Mouse (Mus musculus): ENCODE data around the gene Mrpl43. TPM values are rescaled to one million over a fixed set of nuclear protein-coding genes. Genes with fewer than 3 reads are reported as not detected.
"Not testable (repeated sequence)": the region's sequence is repeated elsewhere in the genome, so short reads cannot be mapped to it uniquely, and the experiment has no call there.

Mrpl43 gene
- polyA plus RNA-seq (2017; shearing (Covaris generic)): 10 to 100 TPM; 67.8 to 71.3 TPM

DNA sequence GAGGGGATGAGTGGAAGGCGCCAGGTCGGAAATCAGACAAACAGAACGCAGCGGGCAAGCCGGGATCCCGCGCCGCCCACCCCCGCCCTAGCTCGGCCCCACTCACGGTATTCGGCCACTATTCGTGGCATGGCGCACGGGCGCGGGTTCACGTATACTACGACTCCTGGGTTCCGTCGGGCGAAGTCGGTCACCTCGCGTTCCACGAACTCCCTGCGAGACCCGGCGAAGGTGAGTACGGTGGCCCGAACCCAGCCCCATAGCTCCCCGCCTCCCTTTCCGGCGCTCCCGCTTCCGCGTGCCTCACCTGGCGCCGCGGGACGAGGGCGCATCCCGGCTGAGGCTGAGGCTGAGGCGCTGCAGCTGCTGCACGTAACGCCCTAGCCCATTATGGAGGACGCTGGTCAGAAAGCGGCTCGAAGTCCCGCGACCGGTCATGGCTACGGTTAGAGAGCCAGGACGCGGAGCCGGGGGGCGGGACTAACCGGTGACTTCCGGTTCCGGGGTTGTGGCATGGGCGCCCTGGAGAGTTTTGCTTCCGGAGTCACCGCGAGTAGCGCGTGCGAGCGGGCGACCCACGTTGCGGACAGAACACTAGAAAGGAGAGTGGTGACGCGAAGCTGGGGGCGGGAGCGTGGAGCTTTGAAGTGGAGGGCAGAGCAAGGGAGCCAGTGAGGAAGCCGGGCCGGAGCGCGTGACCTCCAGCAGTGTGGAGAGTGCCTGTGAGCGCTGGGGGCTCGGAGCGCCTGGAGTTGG lies at the start of gene Mrpl43:
Gene Mrpl43, minus strand, starts transcription at position 486 of the 756 bp plus-strand sequence.
- ATAC-seq: peak; percentile 96

DNA sequence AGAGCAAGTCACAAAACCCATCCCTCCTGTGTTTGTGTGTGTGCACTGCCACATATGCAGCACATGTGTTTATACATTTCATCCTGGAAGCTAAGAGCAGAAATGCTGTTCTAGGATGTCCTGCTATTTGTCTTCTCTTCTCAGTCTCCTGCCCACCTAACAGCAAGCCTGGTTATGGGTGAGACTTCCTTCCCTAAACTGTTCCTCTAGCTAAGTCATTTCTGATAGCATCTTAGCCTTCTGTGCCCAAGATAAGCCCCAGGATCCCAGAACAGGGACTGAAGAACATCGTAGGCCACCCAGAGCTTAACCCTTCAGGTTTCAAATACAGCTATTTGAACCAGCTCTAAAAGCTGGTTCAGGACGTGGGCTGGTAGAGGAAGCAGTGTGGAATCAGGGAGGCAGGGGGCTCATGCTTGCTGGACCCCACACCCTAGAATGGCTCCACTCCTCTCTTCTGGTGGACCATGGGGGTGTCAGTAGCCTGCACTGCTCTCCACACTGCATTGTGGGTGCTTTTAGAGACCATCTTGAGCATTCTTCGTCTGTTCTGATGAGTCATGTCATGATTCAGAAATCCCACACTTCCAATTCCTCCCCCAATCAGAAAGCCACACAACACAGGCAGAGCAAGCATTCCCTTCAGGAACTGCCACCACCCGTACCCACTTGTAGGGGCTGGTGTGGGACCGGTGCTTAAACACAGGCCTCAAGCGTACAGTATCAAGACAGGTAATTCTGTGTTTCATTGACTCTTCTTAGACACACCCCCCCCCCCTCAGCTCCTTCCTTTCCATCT lies 48.8 kb upstream of the Mrpl43 start:
- no peak for ATAC-seq

DNA sequence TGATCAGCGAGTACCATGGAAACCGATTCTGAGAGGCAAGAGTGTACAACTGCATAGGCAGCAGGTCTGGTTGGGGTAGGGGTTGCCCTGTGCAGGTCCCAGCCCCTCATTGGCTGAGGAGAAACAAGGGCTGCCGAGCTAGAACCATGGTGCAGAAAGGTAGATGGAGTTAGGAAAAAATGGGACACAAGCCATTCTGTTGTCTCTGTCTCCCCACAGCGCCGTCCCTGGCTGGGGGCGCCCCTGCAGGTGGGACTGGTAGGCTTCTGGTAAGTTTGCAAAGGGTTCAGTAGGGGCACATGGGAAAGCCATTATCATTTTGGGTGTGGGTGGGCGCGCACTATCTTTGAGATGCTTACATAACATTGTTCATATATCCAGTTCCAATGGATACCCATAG lies 47.2 kb upstream of the Mrpl43 start:
- ATAC-seq: no peak

DNA sequence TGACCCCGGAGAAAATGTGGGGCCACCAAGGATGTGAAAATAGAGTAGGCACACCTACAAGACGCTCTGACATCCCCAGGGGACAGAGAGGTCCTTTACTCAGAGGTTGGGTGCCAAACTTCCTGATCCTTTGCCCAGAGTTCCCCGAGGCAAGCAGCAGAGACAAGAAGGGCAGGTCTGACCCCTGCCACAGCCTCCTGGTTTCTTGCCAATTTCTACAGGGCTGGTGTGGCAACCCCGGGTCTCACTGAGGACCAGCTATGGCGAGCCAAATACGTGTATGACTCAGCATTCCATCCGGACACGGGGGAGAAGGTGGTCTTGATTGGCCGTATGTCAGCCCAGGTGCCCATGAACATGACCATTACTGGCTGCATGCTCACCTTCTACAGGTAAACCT lies 43.3 kb upstream of the Mrpl43 start:
- no peak for ATAC-seq

DNA sequence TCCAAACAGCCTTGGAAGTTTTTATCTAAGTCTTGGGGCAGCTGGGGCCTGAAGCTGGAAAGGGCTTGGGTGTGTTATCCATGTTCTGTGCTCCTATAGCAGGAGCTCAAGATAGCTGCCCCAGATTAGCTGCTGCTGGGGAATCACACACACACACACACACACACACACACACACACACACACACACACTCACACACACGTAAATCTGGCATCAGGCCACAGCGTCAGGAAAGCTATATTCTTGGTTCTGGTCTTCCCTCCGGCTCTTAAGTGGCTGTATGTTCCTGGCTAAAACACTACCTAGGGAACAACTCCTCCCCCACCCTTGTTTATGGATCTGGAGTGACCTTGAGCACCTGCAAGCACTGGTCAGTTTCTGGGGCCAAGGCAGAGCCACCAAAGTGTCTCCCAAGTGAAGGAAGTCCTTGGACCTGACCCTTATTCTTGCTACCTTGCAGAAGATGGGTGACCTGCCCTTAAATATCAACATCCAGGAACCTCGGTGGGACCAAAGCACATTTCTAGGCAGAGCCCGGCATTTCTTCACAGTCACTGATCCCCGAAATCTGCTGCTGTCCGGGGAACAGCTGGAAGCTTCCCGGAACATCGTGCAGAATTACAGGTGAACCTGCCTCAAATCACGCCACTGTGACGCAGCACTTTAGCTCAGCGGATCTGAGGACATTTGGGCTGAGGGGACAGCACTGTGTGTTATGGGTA lies 42.6 kb upstream of the Mrpl43 start:
- ATAC-seq: no peak

DNA sequence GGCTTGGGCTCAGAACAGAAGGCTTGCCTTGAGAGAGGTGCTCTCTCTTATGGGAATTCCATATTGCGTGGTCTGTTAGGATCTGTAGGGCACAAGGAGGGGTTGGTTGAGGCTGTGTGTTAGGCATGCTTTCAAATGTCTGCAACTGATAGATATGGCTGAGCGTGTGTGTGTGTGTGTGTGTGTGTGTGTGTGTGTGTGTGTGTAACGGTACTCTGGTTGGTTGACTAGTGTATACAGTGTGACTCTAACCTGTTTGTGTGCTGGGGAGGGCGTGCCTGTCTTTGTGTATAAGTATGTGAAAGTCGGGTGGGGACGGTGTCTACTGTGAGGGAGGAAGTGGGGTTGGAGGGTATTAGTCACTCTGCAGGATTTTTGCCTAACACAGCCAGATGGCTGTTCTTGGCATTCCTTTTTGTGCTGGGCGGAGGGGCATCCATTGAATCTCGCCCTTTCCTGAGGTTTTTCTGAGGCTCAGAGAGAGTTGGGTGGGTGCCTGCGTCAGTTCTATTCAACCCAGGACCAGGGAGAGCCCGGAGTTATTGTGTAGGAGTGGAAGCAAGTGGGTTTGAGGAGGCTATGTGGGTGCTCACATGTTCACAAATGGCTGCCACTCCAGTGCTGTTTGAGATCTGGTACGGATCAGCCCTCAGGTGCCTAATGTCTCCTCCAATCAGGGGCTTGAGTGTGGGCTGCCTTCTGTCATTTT lies 41.8 kb upstream of the Mrpl43 start:
- ATAC-seq: peak; percentile 80

DNA sequence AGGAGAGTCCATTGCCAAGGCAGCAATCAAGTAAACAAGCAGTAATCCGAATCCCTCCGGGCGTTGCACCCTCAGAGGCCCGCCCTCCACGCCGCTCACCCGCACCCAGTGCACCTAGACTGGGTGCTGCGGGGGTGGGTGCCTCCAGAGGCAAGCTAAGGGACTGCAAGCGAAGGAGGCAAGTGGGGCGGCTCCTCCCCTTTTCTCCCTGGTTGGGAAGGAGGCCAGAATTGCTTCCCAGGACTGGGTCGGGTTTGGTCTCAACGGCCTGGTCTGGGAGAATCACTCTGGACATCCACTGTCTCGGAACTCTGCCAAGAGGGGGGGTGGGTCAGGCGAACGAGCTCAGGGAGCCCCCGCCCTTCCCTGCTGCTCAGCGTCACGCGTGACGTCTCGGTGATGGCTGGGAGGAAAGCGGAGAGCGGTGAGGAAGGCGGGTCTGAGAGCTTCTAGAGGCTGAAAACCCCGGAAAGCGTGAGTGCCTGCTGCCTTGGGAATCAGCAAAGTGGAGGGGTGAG lies 41.2 kb upstream of the Mrpl43 start, which contains the start of gene Sfxn3:
Gene Sfxn3, plus strand, starts transcription at position 87 of the 518 bp plus-strand sequence.
- ATAC-seq: peak; percentile 76

DNA sequence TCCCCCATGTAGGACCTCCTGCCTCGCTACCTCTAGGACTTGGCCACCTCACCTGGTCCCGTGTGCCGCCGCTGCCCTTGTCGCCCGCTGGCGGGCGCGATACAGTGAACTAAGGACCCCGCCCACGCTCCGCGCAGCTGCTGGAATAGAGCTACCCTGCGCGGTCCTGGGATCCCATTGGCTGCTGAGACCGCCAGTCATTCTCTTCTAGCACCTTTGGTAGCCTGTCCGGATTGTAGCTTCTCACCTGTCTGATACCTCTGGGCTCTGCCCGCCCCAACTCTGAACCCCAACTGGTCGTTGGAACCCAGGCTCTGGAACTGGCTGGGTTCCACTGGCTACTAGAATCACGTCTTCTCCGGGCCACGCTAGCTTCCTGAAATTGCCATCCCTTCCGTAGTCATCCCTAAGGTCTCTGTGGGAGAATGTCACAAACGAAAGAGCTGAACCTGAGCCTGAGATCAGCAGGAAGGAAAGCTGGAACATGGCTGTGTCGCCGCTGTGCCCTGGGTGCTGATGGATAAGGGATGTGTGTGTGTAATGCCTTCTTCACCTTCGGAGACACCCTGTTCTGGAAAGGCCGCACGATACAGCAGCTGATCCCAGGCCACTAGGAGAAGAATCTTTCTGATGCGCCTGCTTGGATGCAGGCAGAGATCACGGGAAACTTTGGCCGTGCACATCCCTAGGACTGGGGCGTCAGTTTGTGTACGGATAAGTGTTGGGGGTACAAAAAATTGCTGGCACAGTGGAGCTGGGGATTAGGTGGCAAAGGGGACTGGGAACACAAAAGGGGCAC lies 40.5 kb upstream of the Mrpl43 start:
- ATAC-seq: peak; percentile 26

DNA sequence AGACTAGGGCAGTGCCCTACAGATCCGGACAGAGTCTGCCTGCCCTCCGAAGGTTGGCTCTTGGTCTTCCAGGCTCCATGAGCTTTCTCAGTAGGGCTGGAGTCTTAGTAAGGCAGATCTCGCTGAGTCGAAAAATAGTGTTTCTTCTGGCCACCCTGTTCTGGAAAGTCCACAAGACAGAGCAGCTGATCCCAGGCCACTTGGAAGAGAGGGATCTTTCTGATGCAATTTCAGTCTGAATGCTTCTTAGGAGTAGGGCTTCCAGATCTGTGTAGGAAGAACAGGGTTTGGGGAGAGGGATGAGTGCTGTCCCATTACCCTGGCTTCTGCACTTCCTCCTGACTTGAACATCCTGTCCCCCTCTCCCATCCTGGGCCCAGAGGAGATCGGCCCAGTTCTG lies 39.4 kb upstream of the Mrpl43 start, which contains the start of gene Pdzd7:
Gene Pdzd7, minus strand, starts transcription at position 67 of the 400 bp plus-strand sequence.
- no peak for ATAC-seq

DNA sequence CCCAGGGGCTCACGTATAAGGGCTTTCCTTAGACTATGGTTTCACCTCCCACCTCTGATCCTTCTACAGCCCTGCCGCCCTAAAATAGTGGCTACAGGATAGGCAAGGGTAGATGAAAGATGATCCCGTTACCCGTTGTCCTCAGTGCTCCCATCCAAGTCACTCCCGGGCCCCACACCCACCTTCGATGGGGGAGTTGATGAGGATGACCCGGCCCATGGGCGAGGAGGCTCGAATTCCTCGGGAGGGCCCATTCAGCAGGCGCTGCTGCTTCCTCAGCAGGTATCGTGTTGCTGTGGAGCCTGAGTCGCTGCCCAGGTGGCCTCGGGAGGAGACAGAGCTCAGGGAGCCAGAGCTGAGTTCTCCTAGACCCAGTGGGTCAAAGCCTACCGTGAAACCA lies 39.0 kb upstream of the Mrpl43 start:
- ATAC-seq: no peak

DNA sequence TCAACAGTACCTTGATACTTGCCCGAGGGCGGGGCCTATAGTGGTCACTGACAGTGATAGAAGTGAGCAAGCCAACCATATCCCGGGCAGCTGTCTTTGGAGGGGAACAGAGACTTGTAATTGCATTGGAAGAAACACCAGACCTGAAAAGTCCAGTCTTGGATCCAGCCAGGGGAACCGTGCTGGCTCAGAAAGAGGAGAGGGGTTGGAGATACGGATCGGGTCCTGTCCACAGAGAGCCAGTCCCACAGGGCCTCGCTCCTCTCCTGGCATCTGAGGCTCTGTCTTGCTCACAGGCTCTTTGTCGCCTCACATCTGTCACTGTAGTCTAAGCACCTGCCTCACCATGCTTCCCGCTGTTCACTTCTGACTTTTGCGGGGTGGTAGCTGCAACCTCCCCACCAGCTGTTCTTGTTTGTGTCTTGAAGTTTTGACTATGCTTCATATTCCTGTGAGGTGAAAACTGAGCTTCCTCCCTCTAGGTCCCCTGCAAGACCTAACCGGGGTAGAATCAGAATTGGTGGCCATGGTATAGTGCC lies 38.2 kb upstream of the Mrpl43 start:
- ATAC-seq: no peak

DNA sequence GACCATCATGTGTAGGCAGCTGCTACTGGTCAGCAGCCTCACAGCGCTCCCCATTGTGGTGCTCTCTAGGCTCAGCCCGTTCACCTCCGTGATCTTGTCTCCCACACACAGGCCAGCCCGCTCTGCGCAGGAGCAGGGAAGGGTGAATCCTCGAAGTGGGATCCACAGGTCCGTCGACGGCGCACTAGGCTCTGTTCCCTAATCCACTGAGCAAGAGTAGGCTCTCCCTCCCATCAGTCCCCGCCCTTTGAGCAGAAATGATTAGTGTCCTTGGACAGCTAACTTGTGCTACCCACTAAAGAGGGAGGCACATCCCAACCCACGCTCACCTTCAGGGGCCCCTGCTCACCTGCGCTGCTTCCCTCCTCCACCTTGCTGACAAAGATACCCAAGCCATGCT lies 34.0 kb upstream of the Mrpl43 start:
- no peak for ATAC-seq

DNA sequence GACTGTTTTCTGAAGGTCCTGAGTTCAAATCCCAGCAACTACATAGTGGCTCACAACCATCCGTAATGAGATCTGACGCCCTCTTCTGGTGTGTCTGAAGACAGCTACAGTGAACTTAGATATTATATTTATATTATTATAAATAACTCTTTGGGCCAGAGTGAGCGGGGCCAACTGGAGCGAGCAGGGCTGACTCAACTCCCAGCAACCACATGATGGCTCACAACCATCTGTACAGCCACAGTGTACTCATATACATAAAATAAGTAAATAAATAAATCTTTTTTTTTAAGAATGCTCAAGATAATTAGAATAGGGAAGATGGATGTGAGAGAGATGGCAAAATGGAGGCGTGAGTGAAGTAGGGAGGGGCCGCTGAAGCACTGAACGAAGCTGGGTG lies 32.0 kb upstream of the Mrpl43 start:
- ATAC-seq: not testable (repeated sequence)

DNA sequence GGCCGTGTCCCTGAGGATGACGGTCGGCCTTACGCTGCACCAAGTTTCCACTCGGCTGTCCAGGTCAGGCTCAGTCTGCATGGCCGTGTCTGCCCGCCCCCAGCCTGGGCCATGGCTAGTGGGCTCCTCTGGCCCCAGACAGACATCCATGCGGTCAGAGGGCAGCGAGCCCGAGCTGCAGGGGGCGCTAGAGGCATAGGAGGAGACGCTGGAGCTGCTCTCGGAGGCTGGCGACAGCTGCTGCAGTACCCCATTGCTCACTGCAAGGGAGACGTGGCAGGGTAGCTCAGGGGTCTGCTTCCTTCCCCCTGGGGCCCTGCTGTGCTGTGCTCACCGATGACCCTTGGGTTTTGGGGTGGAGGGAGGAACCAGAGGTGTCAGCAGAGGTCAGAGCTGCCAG lies 30.6 kb upstream of the Mrpl43 start:
- no peak for ATAC-seq

DNA sequence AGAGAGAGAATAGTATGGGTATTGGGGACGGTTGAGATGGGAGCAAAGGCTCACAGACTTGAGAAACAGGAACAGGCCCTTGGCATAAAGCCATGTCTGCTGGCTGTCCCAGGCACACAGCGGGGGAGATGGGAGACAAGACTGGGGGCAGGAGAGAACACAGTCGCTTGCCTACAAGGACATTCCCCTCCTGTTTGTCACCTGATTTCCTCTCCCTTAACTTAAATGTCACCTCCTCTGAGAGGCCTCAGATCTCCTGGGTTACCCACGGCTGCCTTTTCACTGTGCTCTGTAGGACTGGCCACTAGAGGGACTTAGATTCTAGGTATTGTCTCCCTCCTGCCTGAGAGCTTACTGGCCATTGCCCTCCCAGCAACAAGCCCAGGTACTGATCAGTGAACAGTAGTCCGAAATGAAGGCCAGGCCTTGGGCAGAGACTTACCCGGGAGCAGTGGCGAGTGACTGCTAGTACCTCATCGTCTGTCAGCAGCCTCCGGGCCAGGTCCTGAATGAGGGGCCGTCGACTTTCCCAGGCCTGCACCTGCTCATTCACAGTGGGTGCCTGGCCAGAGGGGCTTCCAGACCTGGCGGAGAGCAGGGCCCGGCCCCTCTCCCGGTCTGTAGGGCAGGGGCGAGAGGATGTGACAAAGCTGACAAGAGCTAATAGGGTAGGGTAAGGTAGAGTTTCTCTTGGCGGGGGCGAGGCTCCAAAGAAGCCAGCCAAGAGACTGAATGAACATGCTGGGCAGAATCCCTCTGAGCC lies 26.5 kb upstream of the Mrpl43 start:
- peak; percentile 35 for ATAC-seq

DNA sequence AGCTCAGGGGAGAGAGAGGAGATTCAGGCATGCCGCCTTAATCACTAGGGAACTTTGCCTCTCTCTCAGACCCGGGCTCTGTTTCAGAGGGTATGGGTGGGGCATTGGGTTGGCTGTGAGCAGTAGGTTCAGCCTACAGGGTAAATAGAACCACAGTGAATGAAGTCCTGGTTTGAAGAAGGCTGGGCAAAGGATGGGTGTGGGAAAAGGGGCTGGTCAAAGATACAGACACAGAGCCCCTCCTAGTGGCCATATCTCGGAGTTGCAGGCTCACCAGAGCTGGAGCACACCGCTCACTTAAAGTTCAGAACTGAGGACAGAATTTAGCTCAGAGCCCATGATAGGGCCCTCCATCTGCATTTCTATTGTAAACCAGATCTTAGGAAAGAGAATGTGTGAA lies 25.5 kb upstream of the Mrpl43 start:
- peak; percentile 64 for ATAC-seq

DNA sequence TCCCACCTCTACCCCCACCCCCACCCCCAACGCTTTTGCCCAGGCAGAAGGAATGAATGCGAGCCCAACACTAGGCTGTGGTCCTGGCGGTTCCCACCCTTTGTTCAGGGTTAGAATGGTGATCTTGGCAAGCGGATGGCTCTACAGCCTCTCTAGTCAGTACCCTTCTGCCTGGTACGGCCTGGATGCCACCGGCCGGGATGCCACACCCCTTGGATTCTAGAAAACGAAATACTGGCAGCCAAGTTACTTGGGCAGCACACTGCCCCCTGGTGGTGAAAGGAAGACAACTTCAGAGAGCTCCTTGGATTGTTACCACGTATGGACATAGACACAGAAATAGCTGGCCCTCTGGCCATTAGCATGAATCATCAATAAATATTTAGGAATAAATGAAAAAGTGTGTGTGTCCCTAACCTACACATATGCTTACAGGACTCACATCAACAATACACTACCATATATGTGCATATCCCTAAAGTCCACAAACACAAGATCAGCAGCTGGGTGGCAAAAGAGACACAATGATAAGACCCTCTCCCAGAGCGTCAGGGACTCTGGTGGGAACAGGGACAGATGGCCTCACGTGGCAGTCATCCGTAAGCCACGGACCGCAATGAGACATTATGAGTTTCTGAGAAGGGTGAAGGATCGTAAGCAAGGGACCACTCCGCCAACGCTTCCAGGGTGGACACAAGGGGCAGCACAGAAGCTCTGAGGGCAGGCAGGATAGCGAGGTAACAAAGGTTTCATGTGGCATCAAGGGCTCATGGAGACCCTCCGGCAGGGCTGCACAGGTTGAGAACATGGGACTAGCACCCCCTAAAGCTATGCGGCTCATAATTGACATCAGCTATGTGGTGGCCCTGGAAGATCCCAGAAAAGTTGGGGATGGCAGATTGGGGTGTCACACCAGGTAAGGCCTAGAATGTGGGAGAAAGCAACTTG lies 24.8 kb upstream of the Mrpl43 start:
- ATAC-seq: peak; percentile 46

DNA sequence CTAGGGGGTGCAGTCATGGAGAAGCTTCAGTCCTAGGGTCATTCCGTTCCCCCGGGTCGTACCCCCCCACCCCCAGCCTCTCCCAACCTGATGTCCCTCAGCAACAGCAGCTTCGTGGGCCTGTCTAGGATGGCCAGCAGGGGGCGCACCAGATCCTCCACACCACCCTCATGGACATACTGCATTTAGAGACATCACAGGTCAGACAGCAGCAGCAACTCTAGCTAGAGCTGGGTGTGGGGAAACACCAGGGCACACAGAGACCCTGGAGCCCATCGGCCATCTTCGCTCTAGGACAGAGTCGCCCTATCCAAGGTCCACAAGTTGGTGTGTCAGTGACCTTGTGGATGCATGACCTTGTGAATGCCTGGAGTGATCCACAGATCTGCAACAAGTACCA lies 23.9 kb upstream of the Mrpl43 start:
- ATAC-seq: peak; percentile 30

DNA sequence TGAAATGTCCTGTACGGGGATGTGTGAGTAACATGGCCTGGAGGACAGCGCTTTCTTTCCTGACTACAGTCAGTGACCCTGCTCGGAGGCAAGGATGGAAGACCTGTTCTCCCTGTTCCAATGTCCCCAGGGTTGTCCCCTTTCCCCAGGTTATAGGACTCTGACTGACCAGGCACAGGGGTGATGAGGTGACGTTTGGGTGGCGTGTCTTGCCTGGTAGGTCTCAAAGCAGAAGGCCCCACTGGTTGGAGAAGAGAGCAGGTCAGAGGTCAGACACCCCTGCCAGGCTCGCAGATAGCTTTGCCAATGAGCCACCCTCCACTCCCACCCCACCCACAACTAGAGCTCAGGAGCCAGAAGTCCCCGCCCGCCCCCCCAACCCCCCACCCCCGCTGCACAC lies 23.3 kb upstream of the Mrpl43 start:
- ATAC-seq: no peak

Measured in activated CD4-positive, CD25-positive, alpha-beta regulatory T cell, adult 4 months (primary cell).